Mouse (Mus musculus): ENCODE results near the gene Zfp629.

- TF ChIP-seq EP300 (IDR thresholded peaks at IDR 0.05; ENCODE audit: low read depth in 1 of 2, low read length in 2 of 2) (no peak), MAX (IDR thresholded peaks at IDR 0.05; ENCODE audit: low read length) (no peak), POLR2A (IDR thresholded peaks at IDR 0.05; ENCODE audit: control insufficient read depth in 1 of 2, insufficient read depth in 1 of 2, low read depth in 1 of 2, low read length in 2 of 2, poor library complexity in 1 of 2) (no peak), E2F4 (IDR thresholded peaks at IDR 0.05; ENCODE audit: borderline replicate concordance, low read depth, low read length) (no peak), USF1 (IDR thresholded peaks at IDR 0.05; ENCODE audit: low read depth, low read length) (no peak), MYB (IDR thresholded peaks at IDR 0.05; ENCODE audit: low read depth, low read length) (no peak), ZMIZ1 (IDR thresholded peaks at IDR 0.05; ENCODE audit: low read depth, low read length) (no peak), CTCF (IDR thresholded peaks at IDR 0.05 in 2 of 3, conservative IDR thresholded peaks at IDR 0.05 in 1 of 3; ENCODE audit: control insufficient read depth in 1 of 3, insufficient read depth in 1 of 3, low read depth in 2 of 3, low read length in 3 of 3, poor library complexity in 1 of 3, severe bottlenecking in 1 of 3) (no peak), BHLHE40 (IDR thresholded peaks at IDR 0.05; ENCODE audit: borderline replicate concordance, low read depth, low read length) (no peak), HCFC1 (IDR thresholded peaks at IDR 0.05; ENCODE audit: low read depth, low read length) (no peak), TAL1 (IDR thresholded peaks at IDR 0.05; ENCODE audit: low read length) (no peak), MAZ (IDR thresholded peaks at IDR 0.05; ENCODE audit: low read depth, low read length) (no peak), TBP (IDR thresholded peaks at IDR 0.05; ENCODE audit: low read depth, low read length) (no peak)
Measured at GRCm38 (mm10) chr7:127646363-127646762, 30.8 kb upstream of the Zfp629 start.
